ENCODE assay signal across 12 mouse cellular contexts in the genomic region with DNA sequence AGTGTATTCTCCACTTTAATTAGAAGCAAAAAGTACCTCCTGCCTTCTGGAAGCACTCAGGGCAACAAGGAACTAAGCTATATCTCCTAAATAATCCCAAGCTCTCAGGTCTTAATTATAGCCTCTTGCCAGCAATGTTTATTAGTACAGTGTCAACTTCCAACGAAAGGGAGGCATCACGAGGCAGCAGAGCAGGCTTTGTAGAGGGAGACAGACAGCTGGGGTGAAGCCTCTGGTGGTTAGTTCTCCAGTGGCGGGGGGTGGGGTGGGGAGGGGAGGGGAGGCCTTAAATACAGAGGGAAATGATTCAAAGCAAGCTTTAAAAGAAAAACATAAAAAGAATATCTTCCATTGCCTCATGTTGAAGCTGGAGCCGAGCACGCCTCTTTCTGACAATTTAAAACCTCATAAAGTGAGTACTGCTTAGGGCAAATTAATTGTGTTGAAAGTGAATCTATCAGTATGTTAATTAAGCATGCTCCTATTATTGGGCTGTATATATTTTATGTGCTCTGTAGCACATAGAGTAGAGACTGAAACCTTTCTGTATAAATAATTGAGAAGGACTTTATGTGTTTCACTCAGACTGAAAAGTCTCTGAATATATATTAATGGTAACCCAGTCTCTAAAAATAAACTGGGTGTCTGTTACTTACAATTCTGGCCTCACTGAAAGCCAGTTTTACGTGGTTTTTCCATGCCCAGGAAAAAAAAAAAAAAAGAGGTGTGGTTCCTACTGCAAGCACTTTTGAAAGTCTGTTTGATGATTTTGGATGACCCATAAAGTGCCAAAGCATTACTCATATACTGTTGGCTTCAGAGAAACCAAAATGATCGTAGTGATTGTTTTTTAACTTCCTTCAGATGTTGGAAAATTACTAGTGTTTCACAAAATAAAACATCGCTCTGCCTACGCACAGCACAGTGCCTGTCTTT. TPM values are rescaled to one million over a fixed set of nuclear protein-coding genes. Genes with fewer than 3 reads are reported as not detected.
DNase-seq lines count a peak whose midpoint lies in the region; ATAC-seq and TF ChIP-seq lines count a peak whose summit lies in the region.
"Had no signal": no experiment of that assay in that cellular context is flagged by ENCODE, and none has a peak within 500 bp of the region (broad histone marks: within the 10 kb centered on the region; RNA-seq: fewer than 3 reads in every experiment).

No protein-coding gene starts in this region.

- DNase-seq in kidney, adult 18-20 months: no peak
- DNase-seq in Muller cell, postnatal 12 days (ENCODE audit: inconsistent ontology term): peak; percentile 25
- no peak for DNase-seq in B cell, adult 2 months
- no peak for DNase-seq in gastrocnemius, postnatal 10 days
- DNase-seq: cerebellum, postnatal 25 days; kidney, postnatal 14 days; thymus, postnatal 4 days had no signal

- H3K4me3 ChIP-seq in kidney, embryonic 16.5 days (ENCODE audit: low read length): no peak overlapping the region
- H3K4me3 ChIP-seq in embryonic fibroblast, embryonic 13.5 days (ENCODE audit: insufficient read depth, low read length): no peak overlapping the region
- H3K4me3 ChIP-seq in midbrain, embryonic 15.5 days: no peak overlapping the region
- no peak overlapping the region for H3K4me3 ChIP-seq in intestine, postnatal 0 days (ENCODE audit: low read depth, low read length)

- no peak overlapping the region for H3K9ac ChIP-seq in kidney, embryonic 16.5 days (replicated peaks; ENCODE audit: low read length)
- no peak overlapping the region for H3K9ac ChIP-seq in midbrain, embryonic 15.5 days
- H3K9ac ChIP-seq in intestine, postnatal 0 days (ENCODE audit: low read depth, low read length): no peak overlapping the region

- TF ChIP-seq POLR2A in embryonic fibroblast, embryonic 13.5 days (IDR thresholded peaks at IDR 0.05; ENCODE audit: low read depth, low read length): no peak

- H3K27me3 ChIP-seq in kidney, embryonic 16.5 days (ENCODE audit: insufficient read depth, low read length): no peaks in the 10 kb centered on the region; the same call in 1 of the 2 replicates
- H3K27me3 ChIP-seq in midbrain, embryonic 15.5 days (replicated peaks): no peaks in the 10 kb centered on the region
- no peaks in the 10 kb centered on the region for H3K27me3 ChIP-seq in intestine, postnatal 0 days (replicated peaks; ENCODE audit: control insufficient read depth, insufficient read depth, low read length)

- H3K9me3 ChIP-seq in kidney, embryonic 16.5 days (ENCODE audit: low read length): no peaks in the 10 kb centered on the region
- H3K9me3 ChIP-seq in midbrain, embryonic 15.5 days: no peaks in the 10 kb centered on the region
- H3K9me3 ChIP-seq in intestine, postnatal 0 days (ENCODE audit: control insufficient read depth): no peaks in the 10 kb centered on the region

- TF ChIP-seq CTCF in embryonic fibroblast, embryonic 13.5 days (IDR thresholded peaks at IDR 0.05; ENCODE audit: borderline replicate concordance, insufficient read depth, low read length): no peak
- no peak for TF ChIP-seq CTCF in intestine, postnatal 0 days (IDR thresholded peaks at IDR 0.05; ENCODE audit: low read depth)

- whole genome bisulfite sequencing in kidney, embryonic 16.5 days: 33% methylated on average over 9 of the region's 9 CpGs
- WGBS in midbrain, embryonic 15.5 days: 53% methylated on average over 9 of the region's 9 CpGs
- 50% methylated on average over 9 of the region's 9 CpGs for WGBS in intestine, postnatal 0 days

- H3K4me1 ChIP-seq in kidney, embryonic 16.5 days (ENCODE audit: insufficient read depth, low read length): no peaks in the 10 kb centered on the region
- H3K4me1 ChIP-seq in embryonic fibroblast, embryonic 13.5 days (ENCODE audit: control insufficient read depth, insufficient read depth, low read length): peaks cover 12% of the 10 kb centered on the region
- no peaks in the 10 kb centered on the region for H3K4me1 ChIP-seq in midbrain, embryonic 15.5 days
- H3K4me1 ChIP-seq in intestine, postnatal 0 days (replicated peaks; ENCODE audit: control insufficient read depth, insufficient read depth, low read length): no peaks in the 10 kb centered on the region

- H3K36me3 ChIP-seq in kidney, embryonic 16.5 days (ENCODE audit: insufficient read depth, low read length): no peaks in the 10 kb centered on the region
- no peaks in the 10 kb centered on the region for H3K36me3 ChIP-seq in midbrain, embryonic 15.5 days (replicated peaks)
- no peaks in the 10 kb centered on the region for H3K36me3 ChIP-seq in intestine, postnatal 0 days (ENCODE audit: control insufficient read depth, insufficient read depth)

- 0 out of 2 replicates have a peak, but pooled peaks have one; percentile 63 for ATAC-seq in kidney, embryonic 16.5 days (ENCODE audit: low FRiP score, low TSS enrichment)
- peak; percentile 83 for ATAC-seq in midbrain, embryonic 15.5 days (replicated peaks)
- ATAC-seq in intestine, postnatal 0 days: no peak

- H3K27ac ChIP-seq in kidney, embryonic 16.5 days (ENCODE audit: low read length): no peak overlapping the region
- H3K27ac ChIP-seq in embryonic fibroblast, embryonic 13.5 days (ENCODE audit: insufficient read depth, low read length): peak overlapping the region; percentile 86
- no peak overlapping the region for H3K27ac ChIP-seq in midbrain, embryonic 15.5 days
- H3K27ac ChIP-seq in intestine, postnatal 0 days (ENCODE audit: low read depth, low read length): no peak overlapping the region

- no peak overlapping the region for H3K4me2 ChIP-seq in kidney, embryonic 16.5 days (replicated peaks; ENCODE audit: low read depth, low read length)
- no peak overlapping the region for H3K4me2 ChIP-seq in midbrain, embryonic 15.5 days
- no peak overlapping the region for H3K4me2 ChIP-seq in intestine, postnatal 0 days (replicated peaks; ENCODE audit: low read depth)

RNA-seq across cellular contexts. Expression of a gene that starts 42.5 kb away (rescaled TPM):
- 6.5 and 6.7 TPM in 2 replicates for polyA plus RNA-seq in kidney, embryonic 16.5 days (2015; fragmentation: Nextera tagmentation; extraction: Ambion mirVana)
- not detected in 2 replicates for polyA plus RNA-seq in embryonic fibroblast, embryonic 13.5 days (2011; ENCODE audit: insufficient read length, low read depth, missing spikeins)
- not detected in 2 replicates for polyA plus RNA-seq in midbrain, embryonic 15.5 days (2015; fragmentation: Nextera tagmentation; extraction: Ambion mirVana)
- total RNA-seq in gastrocnemius, postnatal 10 days (2021): under 1 TPM in 1 of 2 experiments, not detected in 1; 0.28 TPM
- polyA plus RNA-seq in intestine, postnatal 0 days (2015; fragmentation: Nextera tagmentation; extraction: Ambion mirVana): 2.4 and 3.1 TPM in 2 replicates
- total RNA-seq: left cerebral cortex, postnatal 25 days had no signal
